Mouse (Mus musculus) G1E-ER4 (cell line): Measurements from ENCODE around the gene Tbkbp1. TPM values are rescaled to one million over a fixed set of nuclear protein-coding genes. Genes with fewer than 3 reads are reported as not detected.
A peak's percentile ranks its signal among the peaks of the same experiment; 100 is the strongest.

Experiments
- GATA1 ChIP-seq: IDR thresholded peaks from one replicate; pipeline ENCODE4 v1.8.0; 2012; ENCODE audit warnings: low read length, inconsistent platforms
- polyA plus RNA-seq: library from polyadenylated mRNA; stranded (reverse); fragments of >175 nt; gene quantifications from 2 replicates; pipeline ENCODE4 v1.2.3, GENCODE M21; 2012

Gene Tbkbp1
- polyA plus RNA-seq, 1 experiment, result 0.22 TPM

DNA sequence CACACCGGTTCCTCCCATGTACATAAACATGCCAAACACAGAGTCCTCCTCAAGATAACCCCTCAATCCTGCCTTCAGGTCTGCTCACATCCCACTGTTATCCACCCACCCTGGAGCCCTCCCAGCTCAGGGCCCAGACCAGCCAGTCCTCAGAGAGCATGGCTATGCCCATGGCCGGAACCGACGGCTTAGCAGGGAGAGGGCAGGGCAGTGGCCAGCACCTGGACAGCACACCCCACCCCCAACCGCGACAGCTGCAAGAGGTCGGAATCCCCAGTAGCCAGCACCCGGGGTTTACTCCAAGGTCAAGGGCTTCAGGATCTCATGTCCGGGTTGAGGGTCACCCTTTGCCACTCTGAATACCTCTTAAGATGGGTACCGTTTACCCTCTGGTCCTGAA is 31.1 kb downstream of the Tbkbp1 start:
- TF ChIP-seq GATA1, result no peak

- no peak for TF ChIP-seq GATA1
Observed at GRCm38 (mm10) chr11:97115797-97116196, 35.5 kb downstream of the Tbkbp1 start.

- no peak for TF ChIP-seq GATA1
Observed at GRCm38 (mm10) chr11:97114671-97115601, 36.4 kb downstream of the Tbkbp1 start, which contains the start of gene Tbx21. Gene Tbx21 (minus strand): TSS chr11:97115331.

DNA sequence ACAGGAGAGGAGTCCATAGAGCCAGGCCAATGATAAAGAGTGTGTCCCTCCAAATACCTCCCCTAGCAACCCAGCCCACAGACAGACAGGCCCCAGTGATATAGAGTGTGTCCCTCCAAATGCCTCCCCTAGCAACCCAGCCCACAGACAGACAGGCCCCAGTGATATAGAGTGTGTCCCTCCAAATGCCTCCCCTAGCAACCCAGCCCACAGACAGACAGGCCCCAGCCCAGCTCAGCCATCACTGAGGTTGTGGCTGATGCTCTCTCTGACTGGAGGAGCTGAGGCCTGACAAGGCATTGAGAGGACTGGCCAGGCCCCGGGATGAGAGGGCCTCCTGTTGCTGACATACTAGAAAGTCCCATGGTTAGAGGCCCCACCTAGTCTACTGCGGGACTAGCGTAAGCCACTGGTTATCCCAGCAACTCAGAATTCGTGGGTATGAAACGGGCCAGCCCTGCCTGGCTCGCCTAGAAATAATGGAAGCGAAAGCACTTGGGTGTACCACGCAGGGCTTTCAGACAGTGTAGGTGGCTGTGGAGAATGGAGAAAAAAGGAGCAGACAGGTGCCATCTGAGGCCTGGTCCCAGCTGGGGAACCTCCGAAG is 38.7 kb downstream of the Tbkbp1 start:
- no peak for TF ChIP-seq GATA1

- no peak for TF ChIP-seq GATA1
Observed at GRCm38 (mm10) chr11:97108976-97109375, 42.3 kb downstream of the Tbkbp1 start.

DNA sequence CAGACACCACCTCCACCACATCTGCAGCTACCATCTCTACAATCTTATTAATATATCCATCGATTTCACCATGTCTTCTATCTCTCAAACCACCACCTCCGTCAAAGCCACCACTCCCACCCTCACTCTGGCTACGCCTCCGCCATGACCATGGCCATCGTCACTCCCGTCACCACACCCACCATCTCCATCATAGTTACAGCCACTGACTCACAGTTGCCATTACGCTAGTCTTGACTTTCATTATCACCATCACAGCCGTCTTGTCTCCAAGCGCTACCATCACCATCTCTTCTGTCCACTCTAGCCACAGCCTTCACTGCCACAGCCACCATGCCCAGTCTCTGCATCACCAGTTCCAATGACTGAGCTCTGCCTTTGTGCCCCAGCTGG is 47.2 kb downstream of the Tbkbp1 start:
- TF ChIP-seq GATA1, result no peak

GRCm38 (mm10) chr11:97103163-97104090 is 47.9 kb downstream of the Tbkbp1 start:
- peak; percentile 54 for TF ChIP-seq GATA1

DNA sequence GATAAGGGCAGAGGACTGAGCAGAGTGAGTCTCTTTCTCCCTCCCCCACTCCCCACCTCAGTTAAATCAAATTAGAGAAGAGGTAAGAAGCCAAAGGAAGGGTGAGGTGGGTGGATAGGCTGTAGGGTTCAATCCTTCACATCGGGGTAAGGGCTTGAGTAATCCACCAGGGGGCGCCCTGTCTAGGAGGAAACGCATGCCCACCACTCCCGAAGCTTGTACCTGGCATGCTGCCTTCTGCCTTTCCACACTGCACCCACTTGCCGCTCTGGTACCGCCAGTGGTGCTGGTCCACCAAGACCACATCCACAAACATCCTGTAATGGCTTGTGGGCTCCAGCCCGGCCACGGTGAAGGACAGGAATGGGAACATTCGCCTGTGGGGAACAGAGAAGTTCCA is 49.6 kb downstream of the Tbkbp1 start:
- no peak for TF ChIP-seq GATA1

DNA sequence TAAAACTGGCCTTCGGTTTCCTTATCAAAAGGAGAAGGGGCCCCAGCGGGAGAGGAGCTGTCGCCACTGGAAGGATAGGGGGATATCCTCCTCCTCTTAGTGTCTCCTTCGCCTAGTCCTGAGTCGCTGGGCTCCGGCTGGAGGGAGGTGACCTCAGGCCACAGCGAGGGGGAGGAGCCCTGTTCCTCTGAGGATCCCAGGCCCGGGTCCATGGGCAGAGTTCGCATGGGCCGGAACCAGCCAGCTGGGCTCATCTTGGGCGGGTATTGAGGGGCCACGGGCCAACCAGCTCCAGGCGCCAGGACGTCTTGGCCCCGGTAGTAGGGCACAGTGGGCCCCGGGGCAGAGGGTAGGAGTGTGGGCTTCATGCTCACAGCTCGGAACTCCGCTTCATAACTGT is 52.5 kb downstream of the Tbkbp1 start:
- no peak for TF ChIP-seq GATA1

DNA sequence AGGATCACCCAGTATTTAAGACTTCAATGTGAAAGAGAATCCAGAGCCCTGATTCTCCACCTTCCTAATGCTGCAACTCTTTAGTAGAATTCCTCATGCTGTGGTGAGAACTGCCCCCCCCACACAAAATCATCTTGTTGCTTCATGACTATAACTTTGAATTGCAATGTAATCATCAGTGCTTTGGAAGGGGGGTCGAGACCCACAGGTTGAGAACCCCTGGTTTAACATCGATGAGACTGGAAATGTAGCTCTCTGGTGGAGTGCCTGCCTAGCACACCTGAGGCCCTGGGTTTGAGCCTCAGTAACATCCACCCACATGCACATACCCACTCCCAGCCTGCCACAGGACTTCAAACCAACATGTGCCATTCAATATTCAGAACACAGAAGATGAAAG is 56.7 kb downstream of the Tbkbp1 start:
- TF ChIP-seq GATA1, result no peak

DNA sequence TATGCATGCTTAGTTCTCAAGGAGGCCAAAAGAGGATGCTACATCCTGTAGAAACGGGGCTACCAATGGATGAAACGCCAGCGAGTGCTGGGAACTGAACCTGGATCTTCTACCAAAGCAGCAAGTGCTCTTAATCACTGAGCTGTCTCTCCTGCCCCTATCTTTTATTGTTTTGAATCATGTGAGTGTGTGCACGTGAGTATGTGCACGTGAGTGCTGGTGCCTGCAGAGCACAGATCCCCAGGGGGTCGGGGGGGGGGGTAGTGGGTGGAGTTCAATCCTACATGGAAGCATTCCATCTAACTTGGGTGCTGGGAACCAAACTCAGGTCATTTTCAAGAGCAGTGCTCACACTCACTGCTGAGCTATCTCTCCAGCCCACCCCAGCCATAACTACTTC is 64.9 kb downstream of the Tbkbp1 start:
- no peak for TF ChIP-seq GATA1

Other genes starting within 250 kb of the Tbkbp1 start
- gene Cdk5rap3, start 235.0 kb downstream of the Tbkbp1 start, polyA plus RNA-seq, result 59.7 and 66.3 TPM in 2 replicates
- gene Prr15l, start 223.4 kb downstream of the Tbkbp1 start, polyA plus RNA-seq, result 0.18 and 0.19 TPM in 2 replicates
- gene Pnpo, start 207.5 kb downstream of the Tbkbp1 start, polyA plus RNA-seq, result 42.4 and 75.3 TPM in 2 replicates
- 46.1 and 55.9 TPM in 2 replicates for gene Sp2, start 168.5 kb downstream of the Tbkbp1 start, polyA plus RNA-seq
- not detected in 2 replicates for gene Sp6, start 138.1 kb downstream of the Tbkbp1 start, polyA plus RNA-seq
- 13.6 and 15.6 TPM in 2 replicates for gene Scrn2, start 121.6 kb downstream of the Tbkbp1 start, polyA plus RNA-seq
- gene Lrrc46, start 110.1 kb downstream of the Tbkbp1 start, polyA plus RNA-seq, result 0.11 TPM in 1 of 2 replicates, not detected in the other
- gene Mrpl10, start 109.9 kb downstream of the Tbkbp1 start, polyA plus RNA-seq, result 58.9 and 112 TPM in 2 replicates
- gene Osbpl7, start 100.9 kb downstream of the Tbkbp1 start, polyA plus RNA-seq, result 23.7 and 28.9 TPM in 2 replicates
- not detected in 2 replicates for gene Tbx21, start 36.2 kb downstream of the Tbkbp1 start, polyA plus RNA-seq
- 49.2 and 62.1 TPM in 2 replicates for gene Kpnb1, start 36.4 kb upstream of the Tbkbp1 start, polyA plus RNA-seq
- gene Npepps, start 129.1 kb upstream of the Tbkbp1 start, polyA plus RNA-seq, result 24.4 and 31.5 TPM in 2 replicates
- 11.9 and 13.4 TPM in 2 replicates for gene Mrpl45, start 164.2 kb upstream of the Tbkbp1 start, polyA plus RNA-seq
- gene Gpr179, start 200.6 kb upstream of the Tbkbp1 start, polyA plus RNA-seq, result 0.01 TPM in 1 of 2 replicates, not detected in the other
- 5.9 and 7.3 TPM in 2 replicates for gene Socs7, start 211.1 kb upstream of the Tbkbp1 start, polyA plus RNA-seq